Mouse (Mus musculus) kidney, postnatal 14 days (tissue): ENCODE measurements around the gene Zfp599.

Source experiments
- DNase-seq: peaks from one replicate; pipeline ENCODE4 v3.0.0; 2022; ENCODE audit warnings: mixed read lengths

The Zfp599 gene

GRCm38 (mm10) chr9:22217858-22218493, 41.7 kb downstream of the Zfp599 start:
- DNase-seq: no peak

- no peak for DNase-seq
Measured at GRCm38 (mm10) chr9:22216705-22217104, 43.0 kb downstream of the Zfp599 start.

- no peak for DNase-seq
Measured at GRCm38 (mm10) chr9:22214549-22214948, 45.1 kb downstream of the Zfp599 start.

- DNase-seq: peak; percentile 14
Measured at GRCm38 (mm10) chr9:22213785-22214194, 45.9 kb downstream of the Zfp599 start.
